Mouse (Mus musculus): ENCODE measurements at regions not wholly inside any gene's neighbourhood (a gene's known extent, or its start where the extent isn't known, plus 50 kb on each side); places are given as distances from the start of the nearest gene placed in this dataset.

- Histone ChIP-seq H3K4me3 (ENCODE audit: low read depth, low read length) (no peak overlapping the region), H3K27ac (ENCODE audit: low read length) (no peak overlapping the region), H3K9ac (replicated peaks; ENCODE audit: low read depth, low read length) (no peak overlapping the region), H3K4me1 (ENCODE audit: control insufficient read depth, insufficient read depth, low read length) (peaks cover 10% of the 10 kb centered on the region), H3K27me3 (ENCODE audit: control insufficient read depth, insufficient read depth, low read length) (no peaks in the 10 kb centered on the region), H3K9me3 (ENCODE audit: control insufficient read depth, low read depth, low read length) (no peaks in the 10 kb centered on the region), H3K36me3 (ENCODE audit: control insufficient read depth, insufficient read depth, low read length) (no peaks in the 10 kb centered on the region), H3K4me2 (replicated peaks; ENCODE audit: low read depth, low read length) (no peak overlapping the region)
- 73% methylated on average over 7 of the region's 7 CpGs for WGBS
- ATAC-seq (ENCODE audit: insufficient number of reproducible peaks, insufficient read depth, low FRiP score, low read depth): no peak
Measured at GRCm38 (mm10) chr4:152948956-152949355, 471.3 kb upstream of the Kcnab2 start.

- Histone ChIP-seq H3K4me2 (replicated peaks; ENCODE audit: low read depth, low read length) (no peak overlapping the region), H3K27ac (ENCODE audit: low read length) (no peak overlapping the region), H3K4me3 (ENCODE audit: low read depth, low read length) (no peak overlapping the region), H3K36me3 (ENCODE audit: control insufficient read depth, insufficient read depth, low read length) (no peaks in the 10 kb centered on the region), H3K9ac (replicated peaks; ENCODE audit: low read depth, low read length) (no peak overlapping the region), H3K9me3 (ENCODE audit: control insufficient read depth, low read depth, low read length) (no peaks in the 10 kb centered on the region), H3K27me3 (ENCODE audit: control insufficient read depth, insufficient read depth, low read length) (no peaks in the 10 kb centered on the region), H3K4me1 (ENCODE audit: control insufficient read depth, insufficient read depth, low read length) (no peaks in the 10 kb centered on the region)
- 85% methylated on average over 8 of the region's 8 CpGs for WGBS
- no peak for ATAC-seq (ENCODE audit: insufficient number of reproducible peaks, insufficient read depth, low FRiP score, low read depth)
Measured at GRCm38 (mm10) chr4:152941159-152941558, 463.5 kb upstream of the Kcnab2 start.

- WGBS: 62% methylated on average over 2 of the region's 2 CpGs
- H3K27me3 ChIP-seq (ENCODE audit: control insufficient read depth, insufficient read depth, low read length): no peaks in the 10 kb centered on the region
- no peak for ATAC-seq (ENCODE audit: insufficient number of reproducible peaks, insufficient read depth, low FRiP score, low read depth)
- no peaks in the 10 kb centered on the region for H3K9me3 ChIP-seq (ENCODE audit: control insufficient read depth, low read depth, low read length)
- no peak overlapping the region for H3K9ac ChIP-seq (replicated peaks; ENCODE audit: low read depth, low read length)
- no peak overlapping the region for H3K4me3 ChIP-seq (ENCODE audit: low read depth, low read length)
- no peaks in the 10 kb centered on the region for H3K36me3 ChIP-seq (ENCODE audit: control insufficient read depth, insufficient read depth, low read length)
- H3K4me2 ChIP-seq (replicated peaks; ENCODE audit: low read depth, low read length): no peak overlapping the region
- no peaks in the 10 kb centered on the region for H3K4me1 ChIP-seq (ENCODE audit: control insufficient read depth, insufficient read depth, low read length)
- no peak overlapping the region for H3K27ac ChIP-seq (ENCODE audit: low read length)
Measured at GRCm38 (mm10) chr4:152936614-152937013, 458.9 kb upstream of the Kcnab2 start.

- WGBS: 73% methylated on average over 3 of the region's 3 CpGs
- no peaks in the 10 kb centered on the region for H3K27me3 ChIP-seq (ENCODE audit: control insufficient read depth, insufficient read depth, low read length)
- no peak overlapping the region for H3K4me2 ChIP-seq (replicated peaks; ENCODE audit: low read depth, low read length)
- H3K4me3 ChIP-seq (ENCODE audit: low read depth, low read length): no peak overlapping the region
- no peak for ATAC-seq (ENCODE audit: insufficient number of reproducible peaks, insufficient read depth, low FRiP score, low read depth)
- H3K4me1 ChIP-seq (ENCODE audit: control insufficient read depth, insufficient read depth, low read length): no peaks in the 10 kb centered on the region
- H3K36me3 ChIP-seq (ENCODE audit: control insufficient read depth, insufficient read depth, low read length): no peaks in the 10 kb centered on the region
- H3K27ac ChIP-seq (ENCODE audit: low read length): no peak overlapping the region
- H3K9ac ChIP-seq (replicated peaks; ENCODE audit: low read depth, low read length): no peak overlapping the region
- no peaks in the 10 kb centered on the region for H3K9me3 ChIP-seq (ENCODE audit: control insufficient read depth, low read depth, low read length)
Measured at GRCm38 (mm10) chr4:152935484-152935883, 457.8 kb upstream of the Kcnab2 start.

- Histone ChIP-seq H3K36me3 (ENCODE audit: control insufficient read depth, insufficient read depth, low read length) (no peaks in the 10 kb centered on the region), H3K27me3 (ENCODE audit: control insufficient read depth, insufficient read depth, low read length) (no peaks in the 10 kb centered on the region), H3K4me2 (replicated peaks; ENCODE audit: low read depth, low read length) (no peak overlapping the region), H3K9me3 (ENCODE audit: control insufficient read depth, low read depth, low read length) (no peaks in the 10 kb centered on the region), H3K9ac (replicated peaks; ENCODE audit: low read depth, low read length) (no peak overlapping the region), H3K4me3 (ENCODE audit: low read depth, low read length) (no peak overlapping the region), H3K27ac (ENCODE audit: low read length) (no peak overlapping the region), H3K4me1 (ENCODE audit: control insufficient read depth, insufficient read depth, low read length) (no peaks in the 10 kb centered on the region)
- ATAC-seq (ENCODE audit: insufficient number of reproducible peaks, insufficient read depth, low FRiP score, low read depth): no peak
- WGBS: 50% methylated on average over 5 of the region's 5 CpGs
Measured at GRCm38 (mm10) chr4:152928422-152928985, 450.8 kb upstream of the Kcnab2 start.

GRCm38 (mm10) chr4:152920261-152920660 is 442.6 kb upstream of the Kcnab2 start:
- Histone ChIP-seq H3K4me2 (replicated peaks; ENCODE audit: low read depth, low read length) (no peak overlapping the region), H3K27ac (ENCODE audit: low read length) (no peak overlapping the region), H3K4me3 (ENCODE audit: low read depth, low read length) (no peak overlapping the region), H3K9me3 (ENCODE audit: control insufficient read depth, low read depth, low read length) (no peaks in the 10 kb centered on the region), H3K36me3 (ENCODE audit: control insufficient read depth, insufficient read depth, low read length) (no peaks in the 10 kb centered on the region), H3K27me3 (ENCODE audit: control insufficient read depth, insufficient read depth, low read length) (no peaks in the 10 kb centered on the region), H3K9ac (replicated peaks; ENCODE audit: low read depth, low read length) (no peak overlapping the region), H3K4me1 (ENCODE audit: control insufficient read depth, insufficient read depth, low read length) (no peaks in the 10 kb centered on the region)
- 51% methylated on average over 3 of the region's 3 CpGs for WGBS
- ATAC-seq (ENCODE audit: insufficient number of reproducible peaks, insufficient read depth, low FRiP score, low read depth): no peak

- Histone ChIP-seq H3K36me3 (ENCODE audit: control insufficient read depth, insufficient read depth, low read length) (no peaks in the 10 kb centered on the region), H3K9ac (replicated peaks; ENCODE audit: low read depth, low read length) (no peak overlapping the region), H3K9me3 (ENCODE audit: control insufficient read depth, low read depth, low read length) (no peaks in the 10 kb centered on the region), H3K27me3 (ENCODE audit: control insufficient read depth, insufficient read depth, low read length) (no peaks in the 10 kb centered on the region), H3K4me2 (replicated peaks; ENCODE audit: low read depth, low read length) (no peak overlapping the region), H3K4me3 (ENCODE audit: low read depth, low read length) (no peak overlapping the region), H3K27ac (ENCODE audit: low read length) (no peak overlapping the region), H3K4me1 (ENCODE audit: control insufficient read depth, insufficient read depth, low read length) (no peaks in the 10 kb centered on the region)
- no peak for ATAC-seq (ENCODE audit: insufficient number of reproducible peaks, insufficient read depth, low FRiP score, low read depth)
- 60% methylated on average over 1 of the region's 1 CpGs for WGBS
Measured at GRCm38 (mm10) chr4:152919851-152920250, 442.2 kb upstream of the Kcnab2 start.

GRCm38 (mm10) chr4:152916576-152916975 is 438.9 kb upstream of the Kcnab2 start:
- ATAC-seq (ENCODE audit: insufficient number of reproducible peaks, insufficient read depth, low FRiP score, low read depth): no peak
- Histone ChIP-seq H3K9me3 (ENCODE audit: control insufficient read depth, low read depth, low read length) (no peaks in the 10 kb centered on the region), H3K27ac (ENCODE audit: low read length) (no peak overlapping the region), H3K27me3 (ENCODE audit: control insufficient read depth, insufficient read depth, low read length) (no peaks in the 10 kb centered on the region), H3K4me2 (replicated peaks; ENCODE audit: low read depth, low read length) (no peak overlapping the region), H3K4me3 (ENCODE audit: low read depth, low read length) (no peak overlapping the region), H3K4me1 (ENCODE audit: control insufficient read depth, insufficient read depth, low read length) (no peaks in the 10 kb centered on the region), H3K36me3 (ENCODE audit: control insufficient read depth, insufficient read depth, low read length) (no peaks in the 10 kb centered on the region), H3K9ac (replicated peaks; ENCODE audit: low read depth, low read length) (no peak overlapping the region)
- 39% methylated on average over 7 of the region's 7 CpGs for WGBS

- Histone ChIP-seq H3K4me2 (replicated peaks; ENCODE audit: low read depth, low read length) (no peak overlapping the region), H3K4me3 (ENCODE audit: low read depth, low read length) (no peak overlapping the region), H3K27ac (ENCODE audit: low read length) (no peak overlapping the region), H3K4me1 (ENCODE audit: control insufficient read depth, insufficient read depth, low read length) (no peaks in the 10 kb centered on the region), H3K27me3 (ENCODE audit: control insufficient read depth, insufficient read depth, low read length) (no peaks in the 10 kb centered on the region), H3K9ac (replicated peaks; ENCODE audit: low read depth, low read length) (no peak overlapping the region), H3K9me3 (ENCODE audit: control insufficient read depth, low read depth, low read length) (no peaks in the 10 kb centered on the region), H3K36me3 (ENCODE audit: control insufficient read depth, insufficient read depth, low read length) (no peaks in the 10 kb centered on the region)
- 33% methylated on average over 10 of the region's 10 CpGs for WGBS
- ATAC-seq (ENCODE audit: insufficient number of reproducible peaks, insufficient read depth, low FRiP score, low read depth): no peak; the same call in 1 of the 2 replicates
Measured at GRCm38 (mm10) chr4:152913497-152913896, 435.8 kb upstream of the Kcnab2 start.
